Mouse (Mus musculus) neutrophil, adult 5-6 weeks (primary cell): Measurements from ENCODE around the gene Coro2b. TPM values are rescaled to one million over a fixed set of nuclear protein-coding genes. Genes with fewer than 3 reads are reported as not detected.

Source experiments
- ATAC-seq: fragments of 151-379, 151-347 bp; 2 replicates; pipeline ENCODE4 v1.8.0; 2017; ENCODE audit warnings: mild to moderate bottlenecking, moderate TSS enrichment; ENCODE audit not compliant: insufficient number of reproducible peaks, poor library complexity, low FRiP score, severe bottlenecking; ENCODE audit errors: extremely low read depth
- total RNA-seq: library from RNA; stranded (forward); fragments of 200-1000 nt; gene quantifications from 2 replicates; pipeline ENCODE4 v1.2.3, GENCODE M21; 2017

Gene Coro2b
- total RNA-seq, 1 experiment from 2014 or later = not detected

DNA sequence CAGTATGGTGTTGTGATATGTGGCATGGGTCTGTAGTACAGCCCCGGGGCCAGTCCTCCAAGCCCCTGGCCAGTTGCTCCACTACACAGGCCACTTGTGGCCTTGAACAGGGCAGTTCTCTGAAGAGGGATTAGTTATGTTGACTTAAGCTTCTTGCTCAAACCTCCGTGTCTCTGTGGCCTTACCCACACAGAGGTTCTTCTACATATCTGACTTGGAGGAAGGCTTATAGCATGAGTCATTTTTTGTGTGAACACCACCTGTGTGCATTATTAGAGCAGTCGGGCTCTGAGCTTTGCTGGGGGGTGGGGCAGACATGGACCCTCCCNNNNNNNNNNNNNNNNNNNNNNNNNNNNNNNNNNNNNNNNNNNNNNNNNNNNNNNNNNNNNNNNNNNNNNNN, 162.6 kb downstream of the Coro2b start:
- no peak for ATAC-seq

- peak; percentile 39; the same call in 1 of the 2 replicates for ATAC-seq
Measured at GRCm38 (mm10) chr9:62373222-62374123, 163.4 kb downstream of the Coro2b start.

DNA sequence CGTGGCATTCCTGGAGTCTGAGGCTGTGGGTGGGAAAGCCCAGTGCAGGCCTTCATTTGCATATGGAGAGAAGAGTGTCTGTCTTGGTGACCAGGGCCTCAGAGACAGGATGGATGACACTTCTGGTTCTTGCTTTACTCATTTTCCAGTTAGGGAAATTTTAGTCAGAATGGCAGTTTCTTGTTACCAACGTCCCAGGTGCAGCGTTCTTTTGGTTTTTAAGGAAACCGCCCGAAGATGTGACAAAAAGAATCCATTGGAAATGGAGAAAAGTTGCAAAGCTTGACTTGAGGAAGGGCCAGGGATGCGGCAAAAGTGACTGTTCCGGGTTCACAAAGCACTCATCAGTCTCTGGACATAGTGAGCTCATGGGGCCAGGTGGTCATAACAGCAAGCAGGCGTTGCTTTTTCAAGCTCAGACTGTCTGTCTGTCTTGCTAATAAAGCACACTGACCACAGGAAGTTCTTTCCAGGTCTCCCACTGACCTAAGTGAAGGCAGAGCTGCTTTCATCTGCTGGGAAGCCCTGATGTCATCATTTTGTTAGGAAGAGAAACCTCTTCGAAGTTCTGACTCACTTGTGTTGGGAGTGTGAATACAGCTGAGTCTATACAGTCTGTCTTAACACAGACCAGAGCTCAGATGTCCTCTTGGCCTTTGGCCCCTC, 164.2 kb downstream of the Coro2b start:
- ATAC-seq = no peak

DNA sequence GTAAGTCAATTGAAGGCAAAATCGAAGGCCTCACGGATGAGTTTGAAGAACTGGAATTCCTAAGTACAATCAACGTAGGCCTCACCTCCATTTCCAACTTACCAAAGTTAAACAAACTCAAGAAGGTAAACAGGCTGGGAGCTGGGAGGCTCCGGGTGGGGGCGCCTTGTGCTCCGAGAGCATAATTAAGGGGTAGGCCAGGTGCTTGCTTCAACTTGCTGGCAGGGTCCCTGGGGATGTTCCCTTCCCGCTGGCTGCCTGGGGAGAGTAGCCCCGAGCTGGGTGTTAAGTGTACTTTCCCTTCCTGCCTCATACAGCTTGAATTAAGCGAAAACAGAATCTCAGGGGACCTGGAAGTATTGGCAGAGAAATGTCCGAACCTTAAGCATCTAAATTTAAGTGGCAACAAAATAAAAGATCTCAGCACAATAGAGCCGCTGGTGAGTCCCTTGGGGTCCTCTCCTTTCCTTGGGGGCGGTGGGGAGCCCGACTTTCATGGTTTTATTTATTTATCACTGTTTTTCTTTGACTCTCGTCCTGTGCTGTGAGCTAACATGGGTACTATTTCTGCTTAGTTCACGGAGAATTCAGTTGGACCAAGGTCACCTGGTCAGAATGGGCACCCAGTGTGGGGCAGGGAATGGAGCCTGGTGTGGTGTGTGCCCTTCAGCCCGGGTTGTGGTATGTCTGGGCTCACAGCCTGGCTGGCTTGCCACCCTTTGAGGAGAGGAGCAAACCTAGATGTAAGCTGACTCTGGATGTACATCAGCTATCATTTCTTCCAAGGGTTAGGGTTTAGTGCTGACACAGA, 164.9 kb downstream of the Coro2b start:
- no peak for ATAC-seq

GRCm38 (mm10) chr9:62370648-62371280, 166.1 kb downstream of the Coro2b start:
- ATAC-seq = no peak

- no peak for ATAC-seq
Measured at GRCm38 (mm10) chr9:62370186-62370585, 166.7 kb downstream of the Coro2b start.

Other genes with a start within 250 kb of the Coro2b start
- gene Anp32a, start 195.8 kb downstream of the Coro2b start, total RNA-seq = 571 and 598 TPM in 2 replicates
- gene Itga11, start 140.8 kb upstream of the Coro2b start, total RNA-seq = not detected in 2 replicates